Mouse (Mus musculus) CD8-positive naive resting alpha-beta T cell, adult 57 days (primary cell): ENCODE data around the gene Klrb1. TPM values are rescaled to one million over a fixed set of nuclear protein-coding genes. Genes with fewer than 3 reads are reported as not detected.

Experiments used
- total RNA-seq: library from RNA; stranded (reverse); gene quantifications from one replicate; pipeline ENCODE4 v1.2.4, GENCODE M21; 2023

Klrb1 gene
- not detected for total RNA-seq

GRCm38 (mm10) chr6:128722959-128723358 is at the start of gene Klrb1:
Gene Klrb1, minus strand, starts transcription at chr6:128723059.

GRCm38 (mm10) chr6:128662206-128662605 is 60.7 kb downstream of the Klrb1 start, which contains the start of gene Clec2h:
Gene Clec2h, plus strand, starts transcription at chr6:128662385.

Other genes with a start within 250 kb of the Klrb1 start
- not detected for gene Pzp, start 196.3 kb downstream of the Klrb1 start, total RNA-seq
- gene A2ml1, start 141.5 kb downstream of the Klrb1 start, total RNA-seq, result not detected
- not detected for gene Klrb1a, start 99.5 kb downstream of the Klrb1 start, total RNA-seq
- gene Clec2h, start 60.7 kb downstream of the Klrb1 start, total RNA-seq, result 11.2 TPM
- 3.9 TPM for gene Klrb1c, start 66.2 kb upstream of the Klrb1 start, total RNA-seq
- not detected for gene Gm44511, start 103.3 kb upstream of the Klrb1 start, total RNA-seq
- 0.95 TPM for gene Klrb1b, start 103.3 kb upstream of the Klrb1 start, total RNA-seq
- gene Clec2i, start 164.5 kb upstream of the Klrb1 start, total RNA-seq, result 36.5 TPM
- gene BC035044, start 168.1 kb upstream of the Klrb1 start, total RNA-seq, result 9.4 TPM
- gene Clec2g, start 211.3 kb upstream of the Klrb1 start, total RNA-seq, result 20.2 TPM